11 mouse cellular contexts compared by ENCODE assay signal in the genomic region with DNA sequence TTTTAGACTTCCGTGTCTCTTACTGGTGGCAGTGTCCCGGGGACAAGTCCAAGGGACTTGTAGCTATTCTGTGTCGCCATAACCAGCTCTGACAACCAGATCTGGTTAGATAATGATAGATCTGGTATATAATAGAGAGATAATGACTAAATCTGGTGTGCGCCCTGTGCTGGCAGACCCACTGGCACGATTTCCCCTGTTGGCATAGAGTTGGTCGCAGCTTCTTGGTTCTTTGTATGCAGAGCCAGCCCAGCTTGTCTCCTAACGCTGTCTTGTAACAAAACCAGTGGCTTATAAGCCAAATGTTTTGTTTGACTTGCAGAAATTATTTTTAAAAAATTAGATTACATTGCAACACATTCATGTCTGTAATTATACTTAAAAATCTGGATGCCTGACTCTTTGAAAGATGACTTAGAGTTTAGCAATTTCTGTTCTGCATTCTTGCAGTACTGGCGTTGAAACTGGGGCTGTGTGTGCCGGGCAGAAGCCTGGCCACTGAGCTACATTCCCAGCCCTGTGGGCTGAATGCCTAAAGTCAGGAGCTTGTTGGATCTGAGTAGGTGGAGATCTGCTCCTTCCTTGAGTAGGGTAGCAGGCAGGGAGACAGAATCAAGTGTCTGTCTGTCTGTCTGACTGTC. TPM values are rescaled to one million over a fixed set of nuclear protein-coding genes. Genes with fewer than 3 reads are reported as not detected.
DNase-seq lines count a peak whose midpoint lies in the region; ATAC-seq lines count a peak whose summit lies in the region.
"Had no signal": no experiment of that assay in that cellular context is flagged by ENCODE, and none has a peak within 500 bp of the region (broad histone marks: within the 10 kb centered on the region; RNA-seq: fewer than 3 reads in every experiment).

No protein-coding gene starts in this region.

- H3K27me3 ChIP-seq in midbrain, embryonic 14.5 days (ENCODE audit: control insufficient read depth, insufficient read depth, low read length) = no peaks in the 10 kb centered on the region
- no peaks in the 10 kb centered on the region for H3K27me3 ChIP-seq in midbrain, embryonic 13.5 days
- no peaks in the 10 kb centered on the region for H3K27me3 ChIP-seq in megakaryocyte, embryonic 14.5 days (replicated peaks)
- H3K27me3 ChIP-seq: lung, embryonic 15.5 days had no signal

- no peak for DNase-seq in midbrain, embryonic 14.5 days
- peak; percentile 59 for DNase-seq in cerebellum, adult 8-10 months
- no peak for DNase-seq in testis, postnatal 10 days (ENCODE audit: low spot score)
- DNase-seq in ovary, adult 18-20 months (ENCODE audit: low spot score) = no peak
- DNase-seq: spleen, adult 18-20 months had no signal

- H3K36me3 ChIP-seq in midbrain, embryonic 14.5 days (ENCODE audit: control insufficient read depth, insufficient read depth, low read length) = no peaks in the 10 kb centered on the region
- no peaks in the 10 kb centered on the region for H3K36me3 ChIP-seq in midbrain, embryonic 13.5 days
- peaks cover 36% of the 10 kb centered on the region for H3K36me3 ChIP-seq in megakaryocyte, embryonic 14.5 days (replicated peaks; ENCODE audit: low read length)

- peak overlapping the region; percentile 26; the same call in 1 of the 2 replicates for H3K27ac ChIP-seq in midbrain, embryonic 14.5 days (replicated peaks; ENCODE audit: low read depth, low read length)
- H3K27ac ChIP-seq in midbrain, embryonic 13.5 days = no peak overlapping the region
- H3K27ac ChIP-seq: lung, embryonic 15.5 days had no signal

- H3K9me3 ChIP-seq in midbrain, embryonic 14.5 days (ENCODE audit: control insufficient read depth, low read length) = no peaks in the 10 kb centered on the region
- no peaks in the 10 kb centered on the region for H3K9me3 ChIP-seq in midbrain, embryonic 13.5 days
- H3K9me3 ChIP-seq in megakaryocyte, embryonic 14.5 days = no peaks in the 10 kb centered on the region
- H3K9me3 ChIP-seq: lung, embryonic 15.5 days had no signal

- H3K4me1 ChIP-seq in midbrain, embryonic 14.5 days (ENCODE audit: control insufficient read depth, insufficient read depth, low read length) = no peaks in the 10 kb centered on the region
- no peaks in the 10 kb centered on the region for H3K4me1 ChIP-seq in midbrain, embryonic 13.5 days (replicated peaks)
- peaks cover 50% of the 10 kb centered on the region for H3K4me1 ChIP-seq in megakaryocyte, embryonic 14.5 days
- H3K4me1 ChIP-seq: lung, embryonic 15.5 days had no signal

- ATAC-seq in midbrain, embryonic 14.5 days (ENCODE audit: low FRiP score, low TSS enrichment) = no peak
- no peak for ATAC-seq in midbrain, embryonic 13.5 days
- 0 out of 2 replicates have a peak, but pooled peaks have one; percentile 33 for ATAC-seq in granulocyte monocyte progenitor cell, adult 5-6 weeks (replicated peaks; ENCODE audit: poor library complexity, severe bottlenecking)
- ATAC-seq in activated CD4-positive, CD25-positive, alpha-beta regulatory T cell, adult 4 months = no peak
- ATAC-seq: intestine, postnatal 0 days had no signal

- no peak overlapping the region for H3K4me3 ChIP-seq in midbrain, embryonic 14.5 days (replicated peaks; ENCODE audit: low read depth, low read length)
- no peak overlapping the region for H3K4me3 ChIP-seq in midbrain, embryonic 13.5 days (replicated peaks)
- H3K4me3 ChIP-seq in megakaryocyte, embryonic 14.5 days (replicated peaks) = peak overlapping the region; percentile 48
- H3K4me3 ChIP-seq: lung, embryonic 15.5 days had no signal

- WGBS in midbrain, embryonic 14.5 days = 83% methylated on average over 9 of the region's 9 CpGs
- WGBS in midbrain, embryonic 13.5 days = 88% methylated on average over 9 of the region's 9 CpGs

- H3K9ac ChIP-seq in midbrain, embryonic 14.5 days (replicated peaks; ENCODE audit: low read length) = no peak overlapping the region
- H3K9ac ChIP-seq in midbrain, embryonic 13.5 days (replicated peaks) = no peak overlapping the region
- H3K9ac ChIP-seq: lung, embryonic 15.5 days had no signal

- no peak overlapping the region for H3K4me2 ChIP-seq in midbrain, embryonic 14.5 days (ENCODE audit: low read length)
- H3K4me2 ChIP-seq in midbrain, embryonic 13.5 days (replicated peaks) = no peak overlapping the region
- H3K4me2 ChIP-seq: lung, embryonic 15.5 days had no signal

RNA-seq across cellular contexts. Expression of gene Mthfd1, which starts 9.3 kb away (rescaled TPM):
- 25.3 and 35.1 TPM in 2 replicates for polyA plus RNA-seq in midbrain, embryonic 14.5 days (2014; fragmentation: Nextera tagmentation; extraction: Ambion mirVana)
- 33.5 and 33.9 TPM in 2 replicates for polyA plus RNA-seq in midbrain, embryonic 13.5 days (2015; fragmentation: Nextera tagmentation; extraction: Ambion mirVana)
- 47.7 and 79.3 TPM in 2 replicates for total RNA-seq in granulocyte monocyte progenitor cell, adult 5-6 weeks (2014; fragmentation: Nextera tagmentation)
- total RNA-seq in granulocyte monocyte progenitor cell, adult 5-6 weeks (2017) = 106 and 111 TPM in 2 replicates
- 30.6 and 61.4 TPM in 2 replicates for polyA plus RNA-seq in megakaryocyte, embryonic 14.5 days (2012; ENCODE audit: insufficient read depth, low replicate concordance)
- polyA plus RNA-seq in activated CD4-positive, CD25-positive, alpha-beta regulatory T cell, adult 4 months (2017; shearing (Covaris generic)) = 10 to 100 TPM; 24.4 to 35.0 TPM

RNA-seq across cellular contexts. Expression of gene Tex21, which starts 17.9 kb away (rescaled TPM):
- polyA plus RNA-seq in midbrain, embryonic 14.5 days (2014; fragmentation: Nextera tagmentation; extraction: Ambion mirVana) = not detected in 2 replicates
- polyA plus RNA-seq in midbrain, embryonic 13.5 days (2015; fragmentation: Nextera tagmentation; extraction: Ambion mirVana) = not detected in 2 replicates
- total RNA-seq in granulocyte monocyte progenitor cell, adult 5-6 weeks (2014; fragmentation: Nextera tagmentation) = not detected in 2 replicates
- not detected in 2 replicates for total RNA-seq in granulocyte monocyte progenitor cell, adult 5-6 weeks (2017)
- not detected in 2 replicates for polyA plus RNA-seq in megakaryocyte, embryonic 14.5 days (2012; ENCODE audit: insufficient read depth, low replicate concordance)
- not detected for polyA plus RNA-seq in activated CD4-positive, CD25-positive, alpha-beta regulatory T cell, adult 4 months (2017; shearing (Covaris generic))
- polyA plus RNA-seq: intestine, postnatal 0 days; lung, embryonic 15.5 days had no signal
